Mouse (Mus musculus): ENCODE data around the gene Ppp6r2. TPM values are rescaled to one million over a fixed set of nuclear protein-coding genes. Genes with fewer than 3 reads are reported as not detected.
A peak's percentile ranks its signal among the peaks of the same experiment; 100 is the strongest.

The Ppp6r2 gene
- polyA plus RNA-seq, 1 experiment from 2014 or later: 21.2 TPM

GRCm38 (mm10) chr15:89334774-89335537 is 123.6 kb downstream of the Ppp6r2 start:
- no peak overlapping the region for H3K27ac ChIP-seq
- no peaks in the 10 kb centered on the region for H3K4me1 ChIP-seq
- H3K27me3 ChIP-seq (ENCODE audit: low read depth, poor library complexity, severe bottlenecking): no peaks in the 10 kb centered on the region
- H3K9me3 ChIP-seq (replicated peaks): no peaks in the 10 kb centered on the region
- H3K36me3 ChIP-seq: no peaks in the 10 kb centered on the region
- 88% methylated on average over 17 of the region's 17 CpGs for WGBS
- H3K4me3 ChIP-seq: no peak overlapping the region
- no peak for DNase-seq (ENCODE audit: low spot score)

DNA sequence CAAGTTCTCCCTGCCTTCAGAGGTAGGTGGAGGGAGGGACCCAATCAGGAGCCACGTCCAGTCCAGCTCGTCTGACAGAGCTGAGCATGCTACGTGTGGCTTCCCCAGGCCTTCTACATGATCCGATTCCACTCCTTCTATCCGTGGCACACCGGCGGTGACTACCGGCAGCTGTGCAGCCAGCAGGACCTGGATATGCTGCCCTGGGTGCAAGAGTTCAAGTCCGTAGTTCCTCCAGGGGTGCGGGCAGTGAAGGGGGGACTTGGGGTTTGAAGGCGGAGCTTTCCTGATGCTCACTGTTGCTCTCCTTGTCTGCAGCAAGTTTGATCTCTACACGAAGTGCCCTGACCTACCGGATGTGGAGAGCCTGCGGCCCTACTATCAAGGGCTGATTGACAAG is 125.1 kb downstream of the Ppp6r2 start:
- Histone ChIP-seq H3K27me3 (ENCODE audit: low read depth, poor library complexity, severe bottlenecking) (no peaks in the 10 kb centered on the region), H3K4me1 (no peaks in the 10 kb centered on the region), H3K9me3 (replicated peaks) (no peaks in the 10 kb centered on the region), H3K4me3 (no peak overlapping the region), H3K36me3 (no peaks in the 10 kb centered on the region), H3K27ac (no peak overlapping the region)
- DNase-seq (ENCODE audit: low spot score): no peak
- 86% methylated on average over 14 of the region's 14 CpGs for WGBS

Small RNA genes within 50 kb of the gene (microRNA-seq; reads per million reads assigned to microRNA genes)
- gene Mir6958: 3.8 reads per million, percentile 5 among the genes with 10 or more reads in this experiment
- gene Mir6959: not detected
- gene Mir7118: not detected

Other genes with a start within 250 kb of the Ppp6r2 start
- gene Mlc1, start 232.5 kb upstream of the Ppp6r2 start, polyA plus RNA-seq (2016; fragmentation: Nextera tagmentation; extraction: Ambion mirVana): not detected in 2 replicates
- gene Mov10l1, start 228.6 kb upstream of the Ppp6r2 start, polyA plus RNA-seq (2016; fragmentation: Nextera tagmentation; extraction: Ambion mirVana): 0.11 and 0.18 TPM in 2 replicates
- 0.09 and 0.44 TPM in 2 replicates for gene Panx2, start 151.8 kb upstream of the Ppp6r2 start, polyA plus RNA-seq (2016; fragmentation: Nextera tagmentation; extraction: Ambion mirVana)
- gene Trabd, start 136.4 kb upstream of the Ppp6r2 start, polyA plus RNA-seq (2016; fragmentation: Nextera tagmentation; extraction: Ambion mirVana): 59.5 and 62.1 TPM in 2 replicates
- gene Selenoo, start 122.5 kb upstream of the Ppp6r2 start, polyA plus RNA-seq (2016; fragmentation: Nextera tagmentation; extraction: Ambion mirVana): 10.6 and 13.9 TPM in 2 replicates
- gene Tubgcp6, start 88.4 kb upstream of the Ppp6r2 start, polyA plus RNA-seq (2016; fragmentation: Nextera tagmentation; extraction: Ambion mirVana): 24.4 and 28.6 TPM in 2 replicates
- 13.0 and 13.8 TPM in 2 replicates for gene Hdac10, start 82.9 kb upstream of the Ppp6r2 start, polyA plus RNA-seq (2016; fragmentation: Nextera tagmentation; extraction: Ambion mirVana)
- 21.5 and 26.4 TPM in 2 replicates for gene Mapk12, start 70.8 kb upstream of the Ppp6r2 start, polyA plus RNA-seq (2016; fragmentation: Nextera tagmentation; extraction: Ambion mirVana)
- gene Mapk11, start 61.9 kb upstream of the Ppp6r2 start, polyA plus RNA-seq (2016; fragmentation: Nextera tagmentation; extraction: Ambion mirVana): 20.3 and 21.8 TPM in 2 replicates
- gene Plxnb2, start 30.8 kb upstream of the Ppp6r2 start, polyA plus RNA-seq (2016; fragmentation: Nextera tagmentation; extraction: Ambion mirVana): 147 and 162 TPM in 2 replicates
- 21.2 and 27.5 TPM in 2 replicates for gene Dennd6b, start 15.1 kb upstream of the Ppp6r2 start, polyA plus RNA-seq (2016; fragmentation: Nextera tagmentation; extraction: Ambion mirVana)
- 71.9 and 80.9 TPM in 2 replicates for gene Sbf1, start 103.8 kb downstream of the Ppp6r2 start, polyA plus RNA-seq (2016; fragmentation: Nextera tagmentation; extraction: Ambion mirVana)
- gene Adm2, start 111.2 kb downstream of the Ppp6r2 start, polyA plus RNA-seq (2016; fragmentation: Nextera tagmentation; extraction: Ambion mirVana): 0.11 and 0.18 TPM in 2 replicates
- gene Miox, start 122.8 kb downstream of the Ppp6r2 start, polyA plus RNA-seq (2016; fragmentation: Nextera tagmentation; extraction: Ambion mirVana): not detected in 2 replicates
- gene Lmf2, start 144.1 kb downstream of the Ppp6r2 start, polyA plus RNA-seq (2016; fragmentation: Nextera tagmentation; extraction: Ambion mirVana): 40.8 and 45.1 TPM in 2 replicates
- 197 and 200 TPM in 2 replicates for gene Ncaph2, start 144.2 kb downstream of the Ppp6r2 start, polyA plus RNA-seq (2016; fragmentation: Nextera tagmentation; extraction: Ambion mirVana)
- gene Sco2, start 162.3 kb downstream of the Ppp6r2 start, polyA plus RNA-seq (2016; fragmentation: Nextera tagmentation; extraction: Ambion mirVana): 7.4 and 9.0 TPM in 2 replicates
- 1.2 and 1.5 TPM in 2 replicates for gene Tymp, start 165.5 kb downstream of the Ppp6r2 start, polyA plus RNA-seq (2016; fragmentation: Nextera tagmentation; extraction: Ambion mirVana)
- 0.39 and 0.53 TPM in 2 replicates for gene Odf3b, start 167.7 kb downstream of the Ppp6r2 start, polyA plus RNA-seq (2016; fragmentation: Nextera tagmentation; extraction: Ambion mirVana)
- gene Klhdc7b, start 173.4 kb downstream of the Ppp6r2 start, polyA plus RNA-seq (2016; fragmentation: Nextera tagmentation; extraction: Ambion mirVana): 0.08 TPM in 1 of 2 replicates, not detected in the other
- not detected in 2 replicates for gene Syce3, start 198.9 kb downstream of the Ppp6r2 start, polyA plus RNA-seq (2016; fragmentation: Nextera tagmentation; extraction: Ambion mirVana)
- gene Cpt1b, start 214.3 kb downstream of the Ppp6r2 start, polyA plus RNA-seq (2016; fragmentation: Nextera tagmentation; extraction: Ambion mirVana): 1.0 and 1.1 TPM in 2 replicates
- 3.0 and 4.5 TPM in 2 replicates for gene C730034F03Rik, start 218.0 kb downstream of the Ppp6r2 start, polyA plus RNA-seq (2016; fragmentation: Nextera tagmentation; extraction: Ambion mirVana)
- gene Gm44502, start 218.1 kb downstream of the Ppp6r2 start, polyA plus RNA-seq (2016; fragmentation: Nextera tagmentation; extraction: Ambion mirVana): not detected in 2 replicates
- 38.6 and 41.9 TPM in 2 replicates for gene Chkb, start 218.4 kb downstream of the Ppp6r2 start, polyA plus RNA-seq (2016; fragmentation: Nextera tagmentation; extraction: Ambion mirVana)
- 1.6 and 2.5 TPM in 2 replicates for gene Mapk8ip2, start 242.4 kb downstream of the Ppp6r2 start, polyA plus RNA-seq (2016; fragmentation: Nextera tagmentation; extraction: Ambion mirVana)

All from limb, embryonic 10.5 days (tissue).